Mouse (Mus musculus) layer of hippocampus, postnatal 25 days (tissue): ENCODE measurements at regions not wholly inside any gene's neighbourhood (a gene's known extent, or its start where the extent isn't known, plus 50 kb on each side); places are given as distances from the start of the nearest gene placed in this dataset.

ENCODE experiments used
- DNase-seq, 2 experiments: peaks; one replicate each; pipeline ENCODE4 v3.0.0; 2022; ENCODE audit warnings: mixed read lengths in 2 of 2, low spot score in 1 of 2; ENCODE audit errors: extremely low spot score in 1 of 2

- no peak for DNase-seq
Observed at GRCm38 (mm10) chr1:73577019-73577418, 547.2 kb downstream of the Tns1 start.

DNA sequence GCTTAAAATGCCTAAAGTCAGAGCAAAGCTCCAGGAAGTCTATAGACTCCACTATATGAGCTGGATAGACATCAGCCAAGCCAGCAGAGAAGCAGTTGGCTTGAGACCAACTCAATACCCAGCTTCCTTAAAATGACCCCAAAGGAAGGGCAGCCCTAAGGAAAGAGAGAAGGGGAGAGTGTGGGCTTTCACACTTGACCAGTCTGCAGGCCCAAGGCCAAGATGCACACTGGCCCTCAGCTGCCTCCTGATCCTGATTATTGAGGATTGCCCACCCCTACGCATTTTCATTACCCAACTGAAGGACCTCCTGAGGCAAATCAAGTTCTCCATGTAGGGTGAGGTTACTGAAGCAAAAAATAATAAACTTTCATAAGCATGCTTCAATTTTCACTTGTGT lies 548.6 kb downstream of the Tns1 start:
- DNase-seq, result no peak

- no peak for DNase-seq
Observed at GRCm38 (mm10) chr1:73570944-73571343, 553.3 kb downstream of the Tns1 start.

DNA sequence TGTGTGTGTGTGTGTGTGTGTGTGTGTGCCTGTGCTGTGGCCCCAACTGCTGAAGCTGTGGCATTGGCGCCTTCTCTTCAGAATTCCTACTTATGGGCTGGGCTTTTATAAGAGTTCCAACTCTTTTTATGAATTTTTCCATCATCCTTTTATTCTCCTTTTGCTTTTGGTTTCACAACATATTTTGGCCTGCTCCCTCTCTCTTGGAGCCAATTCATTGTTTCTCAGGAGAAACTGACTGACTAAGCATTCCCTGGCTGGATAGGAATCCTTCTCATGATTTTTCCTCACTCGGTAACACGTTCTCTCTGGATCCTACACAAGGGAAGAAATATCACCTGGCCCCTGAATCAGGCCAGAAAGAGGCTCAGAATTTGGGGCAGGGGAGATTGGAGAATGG lies 551.1 kb upstream of the Tnp1 start:
- DNase-seq, result no peak

DNA sequence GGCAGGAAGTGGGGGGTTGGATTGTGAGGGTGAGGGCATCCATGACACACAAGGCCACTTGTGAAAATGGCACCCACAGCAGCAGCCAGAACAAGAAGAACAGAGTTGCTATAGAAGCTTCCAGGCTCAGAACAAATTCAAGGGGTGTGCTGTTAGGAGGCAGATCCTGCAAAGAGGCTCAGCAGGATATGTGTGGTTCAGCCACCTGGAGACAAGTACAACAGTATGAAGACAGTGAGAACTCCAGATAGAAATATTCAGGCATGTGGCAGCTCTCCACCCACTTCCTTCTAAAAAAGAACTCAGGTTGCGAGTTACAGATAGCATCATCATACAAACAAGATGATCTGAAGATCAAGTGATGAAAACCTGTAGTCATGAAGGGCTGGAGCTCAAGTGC lies 544.9 kb upstream of the Tnp1 start:
- DNase-seq, result no peak

DNA sequence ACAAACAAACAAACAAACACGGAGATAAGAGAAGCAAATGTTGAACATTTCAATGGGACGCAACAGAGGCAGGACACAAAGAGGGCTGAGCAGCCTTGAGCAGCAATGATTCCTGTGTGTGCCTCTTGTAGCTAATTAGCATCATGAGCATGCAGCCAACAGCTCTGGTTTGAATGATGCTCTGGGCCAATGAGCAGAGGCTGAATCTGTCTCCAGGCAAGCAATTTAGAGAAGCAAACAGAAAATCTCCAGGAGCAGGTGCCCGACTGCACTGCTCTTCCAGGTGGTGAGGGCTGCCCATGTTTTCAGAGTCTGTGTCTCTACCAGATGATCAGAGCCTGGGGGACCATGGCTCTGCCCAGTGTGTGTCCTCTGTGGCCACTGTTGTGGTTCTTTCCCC lies 532.2 kb upstream of the Tnp1 start:
- DNase-seq, result no peak

DNA sequence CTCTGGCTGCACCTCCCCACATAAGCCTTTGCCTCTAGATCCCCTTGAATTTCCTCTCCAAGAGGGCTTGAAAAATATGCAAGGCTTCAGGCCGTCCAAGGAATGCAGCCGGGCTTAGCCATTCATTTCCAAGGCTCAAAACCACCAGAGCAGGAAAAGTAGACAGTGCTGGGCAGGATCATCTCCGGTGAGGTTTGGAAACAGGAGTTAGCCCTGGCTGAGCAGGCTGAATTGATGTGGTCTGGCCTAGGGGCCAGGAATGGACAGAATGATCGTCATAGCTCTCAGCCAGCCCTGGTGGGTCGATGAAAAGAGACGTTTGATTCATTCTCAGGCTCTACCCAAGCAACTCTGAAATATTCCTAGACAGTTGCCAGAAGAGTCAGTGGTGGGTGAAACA lies 529.7 kb upstream of the Tnp1 start:
- DNase-seq, result no peak

GRCm38 (mm10) chr1:73541371-73541770 lies 525.7 kb upstream of the Tnp1 start:
- no peak for DNase-seq

- DNase-seq, result no peak
Observed at GRCm38 (mm10) chr1:73538420-73538871, 522.7 kb upstream of the Tnp1 start.

DNA sequence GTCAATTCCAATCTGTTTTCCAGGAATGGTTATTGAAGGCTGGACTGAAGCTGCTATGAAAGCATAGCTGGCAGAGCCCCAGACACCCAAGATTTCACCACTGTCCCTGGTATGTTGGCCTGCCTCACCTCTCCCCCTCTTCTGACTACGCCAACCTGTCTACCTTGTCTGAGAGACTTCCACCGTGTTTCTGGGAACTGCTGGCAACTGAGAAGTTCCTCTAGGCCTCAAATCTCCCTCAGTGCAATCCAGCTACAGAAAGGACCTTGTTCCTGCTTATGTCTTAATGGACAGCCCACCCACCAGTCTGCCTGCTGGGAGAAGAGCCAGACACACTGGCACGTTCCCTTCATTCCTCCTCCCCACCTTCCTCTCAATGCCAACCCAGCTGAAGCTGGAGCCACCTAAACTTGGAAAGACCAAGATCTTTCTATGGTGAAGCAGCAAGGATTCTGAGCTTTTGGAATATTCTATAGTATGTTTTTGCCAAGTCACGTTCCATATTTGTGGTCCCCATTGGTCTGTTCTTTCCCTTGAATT lies 520.1 kb upstream of the Tnp1 start:
- DNase-seq, result no peak

DNA sequence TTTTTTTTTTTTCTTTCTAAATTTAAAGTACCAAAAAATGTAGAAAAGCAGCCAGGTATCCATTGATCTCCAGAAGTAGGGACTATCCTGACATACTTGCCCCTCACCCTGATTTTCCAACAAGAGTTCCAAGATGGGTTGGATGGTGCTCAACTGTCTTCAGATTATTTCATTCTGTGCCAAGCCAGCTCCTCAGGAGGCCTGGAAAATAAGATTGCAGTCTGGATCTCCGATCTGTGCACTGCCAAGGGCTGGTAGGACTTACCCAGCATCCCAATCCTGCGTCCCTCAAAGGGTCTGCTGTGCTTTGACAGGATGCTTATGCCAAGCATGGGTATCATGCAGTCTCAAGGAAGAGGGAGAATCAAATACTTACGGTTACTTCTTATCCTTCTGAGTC lies 517.8 kb upstream of the Tnp1 start:
- DNase-seq, result no peak

DNA sequence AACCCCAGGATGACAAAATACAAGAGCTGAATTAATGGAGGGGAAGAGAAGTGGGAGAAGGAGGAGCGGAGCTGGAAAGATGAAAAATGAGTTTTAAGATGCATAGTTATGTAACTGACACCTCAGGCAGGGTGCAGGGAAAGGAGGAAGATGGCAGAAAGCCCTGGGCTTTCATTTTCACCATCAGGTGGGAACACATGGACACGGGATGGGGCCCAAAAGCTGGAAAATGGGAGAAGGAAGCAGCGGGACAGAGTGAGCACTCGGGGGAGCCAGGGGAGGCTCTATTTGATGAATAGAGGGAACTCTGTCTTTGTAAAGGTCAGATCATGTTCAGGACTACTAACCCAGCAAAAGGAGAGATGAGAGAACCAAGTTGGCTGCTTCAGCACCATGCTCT lies 516.6 kb upstream of the Tnp1 start:
- DNase-seq, result no peak

DNA sequence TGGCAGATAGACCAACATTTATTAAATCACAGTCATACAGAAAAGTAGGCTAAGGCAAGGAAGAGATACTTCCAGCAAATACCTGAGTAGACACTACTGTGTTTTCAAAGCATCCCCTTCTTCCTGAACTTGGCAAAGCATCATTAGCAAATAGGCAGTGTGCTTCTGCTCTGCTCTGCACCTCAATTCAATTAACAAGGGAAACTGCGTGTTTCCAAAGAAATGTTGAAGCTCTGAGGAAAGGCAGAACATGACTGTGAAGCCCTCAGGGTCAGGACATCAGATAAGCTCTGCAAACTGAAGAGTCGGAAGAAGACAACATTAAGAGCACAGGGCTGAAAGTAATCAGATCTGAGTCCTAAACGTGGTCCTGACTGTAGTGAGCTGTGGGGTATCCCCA lies 516.1 kb upstream of the Tnp1 start:
- DNase-seq, result no peak

- no peak for DNase-seq
Observed at GRCm38 (mm10) chr1:73530326-73530725, 514.6 kb upstream of the Tnp1 start.

- no peak for DNase-seq
Observed at GRCm38 (mm10) chr1:73528623-73529022, 512.9 kb upstream of the Tnp1 start.

DNA sequence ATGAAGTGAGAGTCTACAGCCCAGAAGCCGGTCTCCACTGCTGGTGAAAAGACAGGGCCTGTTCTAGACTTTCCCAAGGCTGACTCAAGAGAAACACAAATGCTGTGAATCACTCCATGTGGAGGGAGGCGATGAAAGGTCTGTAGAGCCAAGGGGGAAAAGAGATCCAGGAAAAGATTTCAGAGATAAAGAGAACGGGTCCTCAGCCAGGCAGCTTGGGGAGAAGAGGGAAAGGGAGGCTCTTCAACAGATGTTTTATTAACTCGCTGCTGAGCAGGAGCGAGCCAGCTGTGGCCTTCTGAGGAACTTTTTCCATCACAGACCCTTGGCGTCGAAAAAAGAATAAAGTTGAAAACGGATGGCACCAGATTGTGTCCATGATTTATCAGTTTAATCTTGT lies 500.7 kb upstream of the Tnp1 start:
- DNase-seq, result no peak

DNA sequence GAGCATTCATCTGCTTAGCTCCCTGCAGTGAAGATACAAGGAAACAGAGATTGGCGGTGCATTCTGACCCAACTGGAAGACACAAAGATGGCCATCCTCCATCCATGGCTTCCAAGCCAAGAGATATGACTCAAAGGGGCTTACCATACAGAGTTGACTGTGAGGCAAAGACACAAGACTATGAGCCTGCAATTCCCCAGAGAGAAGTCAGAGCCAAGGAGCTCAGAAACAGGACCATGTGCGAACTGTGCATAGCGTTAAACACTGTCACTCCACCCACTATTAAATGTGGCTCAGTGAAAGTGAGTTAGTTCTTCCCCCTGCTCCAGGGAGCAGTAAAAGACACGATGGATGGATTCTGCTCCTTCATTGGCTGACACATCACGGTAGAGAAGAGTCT lies 500.1 kb upstream of the Tnp1 start:
- DNase-seq, result no peak

GRCm38 (mm10) chr1:73513822-73514221 lies 498.1 kb upstream of the Tnp1 start:
- DNase-seq, result no peak

- no peak for DNase-seq
Observed at GRCm38 (mm10) chr1:73512836-73513235, 497.1 kb upstream of the Tnp1 start.

DNA sequence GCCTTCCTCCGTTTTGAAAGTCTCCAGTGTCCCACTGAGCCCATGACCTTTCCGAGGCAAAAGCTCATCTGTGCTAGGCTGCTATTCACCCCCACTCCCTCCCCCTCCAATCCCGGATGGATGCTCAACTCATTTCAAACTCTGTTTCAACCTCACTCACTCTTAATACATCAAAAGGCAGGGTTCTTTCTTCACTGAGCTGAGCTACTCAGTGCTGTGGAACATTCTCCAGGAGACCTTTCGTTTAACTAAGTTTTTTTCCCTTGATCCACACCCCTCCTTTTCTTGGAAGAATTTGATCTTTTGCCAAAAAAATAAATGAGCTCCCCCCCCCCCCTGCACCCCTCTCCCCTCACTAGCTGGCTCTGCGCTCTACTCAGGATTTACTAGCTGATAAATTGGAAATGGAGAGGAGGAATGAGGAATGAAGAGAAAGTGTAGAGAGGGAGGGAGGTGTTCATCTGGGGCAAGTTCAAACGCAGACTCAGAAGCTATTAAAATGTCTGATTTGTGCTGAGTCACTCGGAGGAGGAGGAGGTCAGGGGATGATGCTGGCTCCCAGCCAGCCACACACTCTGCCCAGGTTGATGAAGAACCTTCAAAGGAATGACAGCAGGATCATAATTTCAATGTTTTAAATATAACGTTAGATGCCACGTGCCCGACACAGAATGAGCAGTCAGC lies 491.5 kb upstream of the Tnp1 start:
- no peak for DNase-seq

DNA sequence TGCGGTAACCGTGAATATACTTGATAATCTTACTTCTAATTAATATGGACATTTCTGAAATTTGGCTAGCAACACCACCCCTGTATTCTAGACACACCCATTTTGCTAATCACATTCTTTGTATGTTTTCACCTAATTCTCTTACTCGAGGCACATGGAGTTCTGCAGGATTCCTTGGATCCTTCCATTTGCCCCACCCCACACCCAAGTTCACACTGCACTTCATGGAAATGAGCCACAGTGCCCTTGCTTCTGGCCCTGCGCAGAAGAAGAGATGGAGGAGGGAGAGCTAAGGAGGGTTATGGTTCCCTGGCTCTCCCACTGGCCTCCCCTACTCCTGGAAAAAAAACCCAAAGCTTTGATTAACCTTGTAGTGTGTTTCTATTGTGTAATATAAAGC lies 487.9 kb upstream of the Tnp1 start:
- no peak for DNase-seq

DNA sequence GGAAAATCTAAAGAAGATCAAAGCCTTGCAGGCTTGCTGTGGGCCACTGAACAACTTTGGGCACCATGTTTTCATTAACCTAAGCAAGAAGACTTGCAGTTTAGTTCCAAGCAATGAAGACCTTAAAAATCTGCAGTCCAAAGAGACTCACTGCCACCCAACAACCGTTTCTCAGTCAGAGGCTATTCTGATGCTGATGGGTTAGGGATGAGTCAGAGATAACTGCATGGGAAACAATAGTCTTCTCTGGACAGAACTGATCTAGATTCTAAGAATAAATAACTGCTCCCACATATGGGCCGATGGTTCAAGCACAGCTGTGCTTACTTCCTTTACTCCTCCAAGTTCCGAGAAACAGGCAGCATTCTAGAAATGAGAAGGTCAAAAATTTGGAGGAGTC lies 485.0 kb upstream of the Tnp1 start:
- DNase-seq, result no peak
